Mouse (Mus musculus) kidney, postnatal 0 days (tissue): ENCODE measurements around the gene Plekhs1. TPM values are rescaled to one million over a fixed set of nuclear protein-coding genes. Genes with fewer than 3 reads are reported as not detected.

ENCODE experiments used
- ATAC-seq: fragments of 200-750 bp; cut with Nextera tagmentation; replicated peaks from 2 replicates; pipeline ENCODE4 v1.8.0; 2017; ENCODE audit warnings: low read depth, moderate number of reproducible peaks, moderate TSS enrichment, moderate library complexity; ENCODE audit not compliant: low FRiP score
- DNase-seq: peaks from one replicate; pipeline ENCODE4 v3.0.0-alpha.2; 2016; ENCODE audit warnings: low spot score
- H3K27ac ChIP-seq: fragments of 300-500 bp; sonication (generic); 2 replicates; pipeline ENCODE4 v1.5.1; 2014; ENCODE audit warnings: mild to moderate bottlenecking
- H3K27me3 ChIP-seq: fragments of 300-500 bp; sonication (generic); 2 replicates; pipeline ENCODE4 v1.6.1; 2014; ENCODE audit warnings: low read length, mixed read lengths; ENCODE audit not compliant: insufficient read depth
- H3K36me3 ChIP-seq: fragments of 300-500 bp; sonication (generic); 2 replicates; pipeline ENCODE4 v1.6.1; 2014; ENCODE audit warnings: low read length, mixed read lengths; ENCODE audit not compliant: insufficient read depth
- H3K4me1 ChIP-seq: fragments of 300-500 bp; sonication (generic); replicated peaks from 2 replicates; pipeline ENCODE4 v1.6.1; 2014; ENCODE audit warnings: antibody characterized with exemption, low read length, mixed read lengths; ENCODE audit not compliant: insufficient read depth
- H3K4me2 ChIP-seq: fragments of 300-500 bp; sonication (generic); 2 replicates; pipeline ENCODE4 v1.6.1; 2014; ENCODE audit warnings: mild to moderate bottlenecking, low read length, moderate library complexity, mixed read lengths
- H3K4me3 ChIP-seq: fragments of 300-500 bp; sonication (generic); replicated peaks from 2 replicates; pipeline ENCODE4 v1.5.1; 2014; ENCODE audit warnings: low read depth, low read length
- H3K9ac ChIP-seq: fragments of 300-500 bp; sonication (generic); 2 replicates; pipeline ENCODE4 v1.6.1; 2014; ENCODE audit warnings: low read depth, low read length
- H3K9me3 ChIP-seq: fragments of 300-500 bp; sonication (generic); replicated peaks from 2 replicates; pipeline ENCODE4 v1.6.1; 2016; ENCODE audit warnings: low read length, inconsistent platforms, mixed read lengths
- CTCF ChIP-seq: IDR thresholded peaks from 2 replicates; pipeline ENCODE4 v1.5.1; 2016; ENCODE audit warnings: antibody characterized with exemption, low read depth, mild to moderate bottlenecking, moderate library complexity
- WGBS: fragments of 180-500 bp; shearing (Covaris S2); extraction: QIAGEN DNeasy Blood & Tissue Kit; methylation state at CpG from one replicate; pipeline ENCODE4 v1.1.7; 2014; 5-methylcytosine and 5-hydroxymethylcytosine counted together
- polyA plus RNA-seq: library from polyadenylated mRNA; unstranded; fragments of >200 nt; fragmentation: Nextera tagmentation; extraction: Ambion mirVana; gene quantifications from 2 replicates; pipeline ENCODE4 v1.2.1, GENCODE M21; 2015

The Plekhs1 gene
- polyA plus RNA-seq, 1 experiment from 2014 or later = 1.8 TPM

DNA sequence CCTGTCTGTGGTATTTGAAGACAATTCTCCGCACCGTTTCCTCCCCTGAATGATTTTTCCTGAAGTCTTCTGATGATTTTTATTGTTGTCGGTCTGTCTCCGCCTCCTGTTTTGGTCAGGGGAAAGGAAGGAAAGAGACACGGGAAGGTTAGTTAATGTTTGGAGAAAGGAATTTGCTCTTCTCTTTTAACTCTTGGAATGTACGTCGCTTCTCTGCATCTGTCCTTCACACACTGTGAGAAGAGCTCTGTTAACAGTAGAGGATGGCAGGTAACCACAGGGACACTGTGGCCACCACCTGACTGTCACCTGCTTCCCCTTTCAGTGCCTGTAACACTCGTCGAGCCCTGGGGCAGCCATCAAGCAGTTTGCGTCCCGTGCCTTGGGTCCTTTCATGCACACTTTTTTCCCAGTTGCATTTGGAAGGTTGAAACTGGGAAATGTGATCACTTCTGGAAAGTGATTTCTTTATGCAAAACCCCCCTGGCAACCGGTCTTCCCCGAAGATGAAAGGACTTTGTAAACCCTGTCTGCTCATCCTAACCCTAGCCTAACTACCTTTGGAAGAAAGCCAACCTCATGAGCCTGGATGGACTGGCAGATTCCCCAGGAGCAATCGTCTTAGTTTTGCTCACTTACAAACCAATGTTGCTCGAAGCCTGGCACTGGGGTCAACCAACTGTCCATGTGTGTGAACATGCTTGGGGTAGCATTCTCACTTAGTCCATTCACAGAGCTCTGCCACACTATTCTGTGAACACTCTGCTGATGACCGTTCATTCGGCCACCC lies 36.6 kb upstream of the Plekhs1 start:
- WGBS = 74% methylated on average over 17 of the region's 17 CpGs
- Histone ChIP-seq H3K9me3 (no peaks in the 10 kb centered on the region), H3K4me3 (no peak overlapping the region), H3K4me2 (no peak overlapping the region), H3K27me3 (no peaks in the 10 kb centered on the region), H3K4me1 (peaks cover 6% of the 10 kb centered on the region; the same call in 1 of the 2 replicates), H3K9ac (no peak overlapping the region), H3K27ac (no peak overlapping the region), H3K36me3 (no peaks in the 10 kb centered on the region)
- no peak for TF ChIP-seq CTCF
- ATAC-seq = no peak
- DNase-seq = no peak

DNA sequence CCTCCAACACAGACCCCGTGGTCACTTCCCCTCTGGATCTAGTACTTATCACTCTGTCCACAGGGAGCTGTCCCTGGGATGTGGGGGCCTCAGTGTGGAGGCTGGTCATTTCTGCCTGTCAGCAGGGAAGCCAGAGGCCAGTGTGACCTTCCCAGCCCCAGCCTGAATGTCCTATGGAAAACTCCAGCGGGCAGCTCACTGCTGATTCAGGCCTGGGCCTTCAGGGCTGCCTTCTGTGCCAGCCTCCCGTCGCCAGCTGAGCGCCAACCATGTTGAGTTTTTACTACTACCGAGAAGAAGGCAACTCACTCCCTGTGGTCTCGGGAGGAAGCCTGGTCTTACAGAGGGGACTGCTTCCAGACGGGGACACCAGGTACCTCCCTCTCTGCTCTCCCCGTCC lies 35.9 kb upstream of the Plekhs1 start:
- DNase-seq = no peak
- H3K4me2 ChIP-seq = no peak overlapping the region
- no peak for TF ChIP-seq CTCF
- H3K4me1 ChIP-seq = peaks cover 6% of the 10 kb centered on the region; the same call in 1 of the 2 replicates
- no peaks in the 10 kb centered on the region for H3K27me3 ChIP-seq
- no peak for ATAC-seq
- H3K36me3 ChIP-seq = no peaks in the 10 kb centered on the region
- H3K9ac ChIP-seq = no peak overlapping the region
- H3K9me3 ChIP-seq = no peaks in the 10 kb centered on the region
- no peak overlapping the region for H3K4me3 ChIP-seq
- no peak overlapping the region for H3K27ac ChIP-seq
- 71% methylated on average over 9 of the region's 9 CpGs for WGBS

DNA sequence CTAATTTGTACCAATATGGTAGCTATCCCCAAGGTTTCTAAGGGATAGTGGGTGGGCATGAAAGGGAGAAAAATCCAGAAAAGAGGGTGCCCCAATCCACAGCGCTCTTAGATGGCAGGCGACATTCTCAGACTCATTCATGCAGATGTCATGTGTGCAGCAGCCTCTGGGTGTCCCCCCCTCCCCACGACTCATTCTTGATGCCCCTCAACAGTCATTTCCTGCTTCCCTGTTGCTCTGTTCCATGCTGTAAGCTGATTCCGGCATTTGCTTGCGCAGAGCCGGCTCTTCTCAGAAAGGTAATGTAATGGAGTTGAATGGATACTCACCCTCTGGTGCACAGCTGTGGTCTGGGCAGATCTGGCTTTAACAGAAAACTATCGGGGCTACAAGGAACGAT lies 31.1 kb upstream of the Plekhs1 start:
- Histone ChIP-seq H3K27ac (no peak overlapping the region), H3K4me1 (no peaks in the 10 kb centered on the region), H3K27me3 (no peaks in the 10 kb centered on the region), H3K4me2 (no peak overlapping the region), H3K4me3 (no peak overlapping the region), H3K36me3 (0 out of 2 replicates have a peak, but pooled peaks cover 11% of the 10 kb centered on the region), H3K9ac (no peak overlapping the region), H3K9me3 (no peaks in the 10 kb centered on the region)
- DNase-seq = peak; percentile 50
- TF ChIP-seq CTCF = peak; percentile 60
- 55% methylated on average over 8 of the region's 8 CpGs for WGBS
- no peak for ATAC-seq

DNA sequence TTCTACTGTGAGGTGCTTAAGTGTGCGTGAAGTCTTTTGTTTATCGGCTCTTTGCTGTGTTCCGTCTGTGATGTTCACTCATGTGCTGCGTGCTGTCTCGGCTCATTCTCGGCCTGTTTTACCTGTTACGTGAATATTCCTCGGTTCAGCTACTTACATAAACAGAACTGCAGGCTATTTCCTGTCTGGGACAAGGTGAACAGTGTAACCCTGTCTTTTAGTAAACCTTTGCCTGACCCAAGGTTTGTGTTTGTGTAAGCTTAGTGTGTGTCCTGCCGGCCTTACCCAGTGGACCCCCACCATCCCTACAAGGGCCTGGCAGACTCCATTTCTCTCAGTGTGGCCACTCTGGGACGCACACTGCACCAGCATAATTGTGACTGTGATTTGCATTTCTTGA lies 28.7 kb upstream of the Plekhs1 start:
- Histone ChIP-seq H3K27me3 (no peaks in the 10 kb centered on the region), H3K9ac (no peak overlapping the region), H3K27ac (no peak overlapping the region), H3K4me3 (no peak overlapping the region), H3K4me2 (no peak overlapping the region), H3K36me3 (0 out of 2 replicates have a peak, but pooled peaks cover 14% of the 10 kb centered on the region), H3K4me1 (no peaks in the 10 kb centered on the region), H3K9me3 (no peaks in the 10 kb centered on the region)
- TF ChIP-seq CTCF = no peak
- ATAC-seq = no peak
- peak; percentile 27 for DNase-seq
- 41% methylated on average over 10 of the region's 10 CpGs for WGBS

DNA sequence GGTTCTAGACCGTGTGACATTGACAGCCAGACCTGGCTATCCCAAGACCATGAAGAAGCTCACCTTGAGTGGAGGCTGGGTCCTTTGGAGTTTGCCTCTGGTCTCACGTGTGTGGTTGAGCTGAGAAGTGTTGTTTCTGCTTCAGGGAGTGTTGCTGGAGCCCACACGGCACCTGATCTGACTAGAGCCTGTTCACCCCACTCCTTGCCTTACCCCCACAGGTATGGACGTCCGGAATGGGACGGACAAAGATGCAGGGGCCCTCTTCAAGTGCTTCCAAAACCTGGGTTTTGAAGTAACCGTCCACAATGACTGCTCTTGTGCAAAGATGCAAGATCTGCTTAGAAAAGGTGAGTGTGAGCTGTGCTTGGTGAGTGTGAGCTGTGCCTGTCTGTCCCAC lies 27.9 kb upstream of the Plekhs1 start:
- ATAC-seq (no peak), DNase-seq (no peak)
- Histone ChIP-seq H3K4me1 (no peaks in the 10 kb centered on the region; the same call in 1 of the 2 replicates), H3K27me3 (no peaks in the 10 kb centered on the region), H3K9ac (no peak overlapping the region), H3K27ac (no peak overlapping the region), H3K9me3 (no peaks in the 10 kb centered on the region), H3K36me3 (0 out of 2 replicates have a peak, but pooled peaks cover 14% of the 10 kb centered on the region), H3K4me2 (no peak overlapping the region), H3K4me3 (no peak overlapping the region)
- WGBS = 86% methylated on average over 7 of the region's 7 CpGs
- no peak for TF ChIP-seq CTCF

DNA sequence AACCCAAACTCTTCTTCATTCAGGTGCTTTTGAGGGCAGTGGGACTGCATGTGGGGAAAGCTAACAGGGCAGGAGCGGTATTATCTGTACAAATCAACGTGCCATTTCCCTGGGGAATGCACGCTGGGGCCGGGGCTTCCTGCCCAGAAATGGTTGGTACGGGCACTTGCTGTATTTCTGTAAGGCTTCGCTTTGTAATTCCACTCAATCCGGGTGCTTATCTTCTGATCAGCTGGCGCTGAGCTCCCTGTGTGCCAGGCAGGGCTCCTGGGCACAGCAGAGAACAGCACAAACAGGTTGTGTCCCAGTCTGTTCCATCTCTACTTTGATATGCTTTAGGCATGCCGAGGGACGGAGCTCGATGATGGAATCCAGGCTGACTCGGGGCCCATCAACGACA lies 25.1 kb upstream of the Plekhs1 start:
- no peak for DNase-seq
- 82% methylated on average over 13 of the region's 13 CpGs for WGBS

More for the DNA sequence above, 25.1 kb upstream of the Plekhs1 start:
- Histone ChIP-seq H3K9me3 (no peaks in the 10 kb centered on the region), H3K4me3 (no peak overlapping the region), H3K27ac (no peak overlapping the region), H3K9ac (no peak overlapping the region), H3K27me3 (no peaks in the 10 kb centered on the region), H3K4me1 (no peaks in the 10 kb centered on the region; the same call in 1 of the 2 replicates), H3K4me2 (no peak overlapping the region), H3K36me3 (0 out of 2 replicates have a peak, but pooled peaks cover 20% of the 10 kb centered on the region)
- no peak for ATAC-seq
- TF ChIP-seq CTCF = no peak
